Mouse (Mus musculus): Measurements from ENCODE around the gene Tmeff1.
A peak's percentile ranks its signal among the peaks of the same experiment; 100 is the strongest.

Gene Tmeff1

DNA sequence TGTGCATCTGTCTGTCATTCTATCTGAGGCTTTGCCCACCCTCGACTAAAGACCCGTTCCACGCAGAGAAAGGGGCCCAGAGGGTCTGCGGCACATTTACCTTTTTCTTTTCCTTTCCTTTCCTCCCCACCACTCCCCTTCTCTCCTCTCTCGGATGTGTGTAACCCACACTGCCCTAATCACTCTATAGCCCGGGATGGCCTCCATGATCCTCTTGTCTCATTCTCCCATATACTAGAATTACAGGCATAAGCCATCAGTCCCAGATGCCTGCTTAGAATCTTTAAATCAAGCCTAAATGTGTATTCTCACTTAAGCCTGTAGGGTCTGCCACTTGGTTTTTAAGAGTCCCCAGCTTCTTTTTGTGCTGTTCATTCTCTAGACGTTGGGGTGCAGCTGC lies 8.6 kb upstream of the Tmeff1 start:
- DNase-seq: no peak

DNA sequence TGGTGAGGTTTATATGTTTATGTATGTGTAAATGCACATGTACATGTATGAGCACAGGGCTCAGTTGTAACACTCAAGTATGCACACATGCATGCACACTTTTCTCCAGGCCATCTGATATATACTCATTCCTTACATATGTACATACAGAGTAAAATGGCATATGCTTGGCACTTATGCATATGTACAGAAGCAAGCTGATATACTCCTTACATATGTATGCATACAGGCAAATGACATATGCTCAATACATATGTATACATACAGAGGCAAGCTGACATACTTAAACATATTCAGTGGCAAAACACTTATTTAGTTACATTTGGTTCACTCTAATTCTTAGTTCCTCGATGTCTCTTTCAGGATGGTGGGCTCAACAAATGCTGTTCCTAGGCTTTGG lies 7.1 kb upstream of the Tmeff1 start:
- DNase-seq: no peak

DNA sequence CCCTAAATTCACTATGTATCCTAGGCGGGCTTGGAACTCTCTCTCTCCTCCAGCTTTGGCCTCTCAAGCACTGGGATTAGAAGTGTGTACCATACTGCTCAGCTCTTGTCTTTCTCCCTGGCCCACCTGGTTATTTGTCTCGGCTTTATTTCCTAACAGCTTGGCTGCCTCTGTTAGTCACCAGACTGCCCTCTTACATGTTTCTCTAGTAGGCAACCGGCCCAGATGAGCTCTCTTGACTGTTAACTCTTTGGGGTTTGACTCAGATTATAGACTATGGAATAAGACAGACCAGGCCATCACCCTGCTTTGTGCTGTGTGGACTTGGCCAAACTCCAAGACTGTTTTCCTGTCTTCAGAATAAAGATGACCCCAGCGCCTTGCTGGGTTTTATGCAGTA lies 6.6 kb upstream of the Tmeff1 start:
- DNase-seq: no peak

DNA sequence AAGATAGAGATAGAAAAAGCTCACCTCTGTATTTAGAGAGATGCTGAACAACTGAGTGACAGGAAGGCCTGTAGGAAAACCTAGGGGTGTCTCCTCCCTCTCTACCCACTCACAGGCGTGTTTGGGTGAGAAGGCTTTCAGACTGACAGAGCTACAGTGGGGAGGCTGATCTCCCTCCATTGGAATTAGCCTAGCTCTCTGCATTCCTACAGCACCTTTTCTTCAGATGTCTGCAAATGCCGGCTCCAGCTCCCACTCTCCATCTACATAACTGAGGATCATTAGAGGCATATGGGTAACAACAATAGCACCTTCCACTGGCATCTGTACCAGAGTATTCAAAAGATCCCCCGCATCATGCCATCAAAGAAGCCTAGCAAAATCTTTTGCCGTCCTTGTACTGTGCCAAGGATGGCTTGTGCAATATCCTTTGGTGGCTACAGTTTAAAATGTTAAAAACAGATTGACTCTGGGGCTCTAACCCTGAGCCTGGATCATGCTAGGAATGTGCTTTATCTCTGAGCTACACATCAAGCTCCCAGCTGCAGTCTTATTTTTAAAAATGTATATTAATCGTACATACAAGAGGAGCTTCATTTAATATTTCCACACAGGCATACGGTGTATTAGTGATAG lies 5.4 kb upstream of the Tmeff1 start:
- peak; percentile 34 for DNase-seq

DNA sequence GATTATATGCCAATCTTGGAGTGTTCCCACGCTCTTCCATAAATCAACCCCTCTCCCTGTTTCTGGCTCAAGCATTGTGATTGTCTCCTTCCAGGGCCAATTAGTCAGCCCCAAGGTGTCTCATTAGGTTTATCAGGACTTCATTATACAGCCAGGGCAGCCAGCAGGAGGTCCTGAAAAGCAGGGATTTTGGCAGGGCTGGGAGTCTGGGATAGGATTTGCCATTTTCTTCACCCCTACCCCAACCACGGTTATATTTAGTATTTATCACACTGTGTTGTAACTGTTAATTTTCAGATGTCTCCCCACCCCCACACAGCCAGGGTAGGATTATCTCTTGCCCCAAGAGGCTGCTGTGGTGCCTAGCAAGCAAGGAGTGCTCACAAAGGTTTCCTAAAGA lies 3.8 kb upstream of the Tmeff1 start:
- no peak for DNase-seq

DNA sequence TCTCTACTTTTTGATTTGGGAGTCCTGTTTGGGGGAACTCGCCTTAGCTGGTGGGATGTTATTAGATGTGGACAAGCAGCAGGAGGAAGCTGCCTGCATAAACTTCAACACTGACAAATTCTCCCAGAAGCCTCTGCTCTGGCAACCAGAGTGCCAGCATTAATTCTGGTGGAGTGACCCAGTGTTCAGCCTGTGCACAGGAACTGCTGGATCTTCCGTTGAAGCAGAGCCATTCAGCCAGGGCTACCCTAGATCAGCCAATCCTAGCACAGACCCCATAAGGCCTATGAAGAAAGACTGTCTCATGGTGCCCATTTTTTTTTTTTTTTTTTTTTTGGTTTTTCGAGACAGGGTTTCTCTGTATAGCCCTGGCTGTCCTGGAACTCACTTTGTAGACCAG lies 3.0 kb upstream of the Tmeff1 start:
- DNase-seq: no peak

DNA sequence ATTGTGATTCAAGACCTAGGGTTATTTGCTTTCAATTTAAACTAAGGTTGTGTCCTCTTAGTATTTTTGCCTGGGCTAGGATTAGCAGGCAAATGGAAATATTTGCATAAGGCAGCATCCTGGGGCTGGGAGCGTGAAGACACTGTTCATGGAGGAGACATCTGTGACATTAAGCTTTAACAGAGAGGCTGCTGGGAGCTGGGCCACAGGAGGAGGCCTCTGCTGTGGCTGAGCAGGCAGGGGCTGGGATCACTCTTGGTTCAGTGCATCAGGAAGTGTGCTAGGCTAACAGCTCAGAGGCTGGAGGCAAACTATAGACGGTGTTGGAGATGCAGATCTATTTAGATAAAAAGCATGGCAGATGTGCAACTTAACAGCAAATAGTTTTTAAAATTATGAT lies 2.0 kb upstream of the Tmeff1 start:
- DNase-seq: no peak

DNA sequence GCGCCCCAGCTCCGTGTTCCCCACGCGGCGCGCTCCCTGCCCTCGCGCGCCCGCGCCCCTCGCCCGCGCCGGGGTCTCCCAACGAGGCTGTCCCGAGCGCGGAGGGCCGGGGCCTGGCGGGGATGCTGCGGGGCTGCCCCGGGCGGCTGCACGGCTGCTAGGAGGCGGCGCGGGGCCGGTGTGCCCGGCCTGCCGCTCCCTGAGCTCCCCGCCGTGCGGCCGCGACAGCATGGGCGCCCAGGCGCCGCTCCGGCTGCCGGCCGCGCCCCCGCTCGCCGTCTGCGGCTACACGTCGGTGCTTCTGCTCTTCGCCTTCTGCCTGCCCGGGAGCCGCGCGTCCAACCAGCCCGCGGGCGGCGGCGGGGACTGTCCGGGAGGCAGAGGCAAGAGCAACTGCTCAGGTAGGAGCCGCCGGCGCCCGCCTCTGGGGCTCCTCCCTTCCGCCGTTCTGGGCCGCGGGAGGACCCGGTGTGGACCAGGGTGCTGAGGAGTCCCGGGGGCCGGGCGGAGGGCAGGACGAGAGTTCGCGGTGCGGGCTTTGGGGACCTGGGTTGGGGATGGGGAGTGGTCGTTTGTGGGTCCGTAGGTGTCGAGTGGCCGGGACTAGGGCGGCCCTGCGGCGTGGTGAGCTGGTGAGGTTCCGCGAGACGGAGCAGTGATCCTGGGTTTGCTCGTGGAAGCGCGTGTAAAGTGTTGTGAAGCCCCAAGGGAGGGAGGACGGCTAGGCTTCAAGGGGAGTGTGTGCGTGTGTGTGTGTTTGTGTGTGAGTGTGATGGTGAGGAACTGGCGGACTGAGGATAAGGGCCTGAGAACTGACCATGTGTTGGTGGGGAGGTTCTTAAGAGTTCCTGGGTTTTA lies 496 bp downstream of the Tmeff1 start:
- peak; percentile 60 for DNase-seq

DNA sequence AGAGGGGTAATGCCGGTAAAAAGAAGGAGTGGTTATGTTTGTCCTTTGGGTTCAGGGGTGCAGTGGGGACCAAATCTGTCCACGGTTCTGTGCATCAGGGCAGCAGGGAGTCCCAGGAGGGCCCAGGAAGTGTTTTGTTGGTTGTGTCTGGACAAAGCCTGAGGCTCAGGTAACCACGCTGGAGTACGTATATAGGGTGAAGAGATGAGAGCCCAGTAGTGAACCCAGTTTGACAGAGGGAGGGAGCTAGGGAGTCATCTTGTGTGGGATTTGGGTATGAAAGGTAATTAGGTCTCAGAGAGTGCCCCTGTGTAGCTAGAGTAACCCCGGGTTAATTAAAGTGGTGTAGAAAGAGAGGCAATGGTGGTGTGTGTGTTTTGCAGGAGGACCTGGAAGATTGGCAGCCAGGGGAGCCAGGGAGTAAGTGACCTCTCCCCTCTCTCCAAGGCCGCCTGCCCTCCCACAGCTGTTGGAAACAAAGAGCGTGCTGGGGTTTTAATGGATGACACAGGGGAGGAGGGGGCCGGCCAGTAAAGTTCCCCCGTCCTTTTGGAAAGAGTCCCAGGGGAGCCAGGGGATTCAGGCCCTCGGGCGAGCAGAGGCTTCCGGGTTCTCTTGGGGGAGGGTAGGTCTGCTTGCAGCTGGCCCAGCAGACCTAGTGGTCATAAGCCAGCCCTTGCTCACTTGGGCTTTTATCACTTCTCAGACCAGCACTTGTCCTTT lies 1.3 kb downstream of the Tmeff1 start:
- peak; percentile 26 for DNase-seq

DNA sequence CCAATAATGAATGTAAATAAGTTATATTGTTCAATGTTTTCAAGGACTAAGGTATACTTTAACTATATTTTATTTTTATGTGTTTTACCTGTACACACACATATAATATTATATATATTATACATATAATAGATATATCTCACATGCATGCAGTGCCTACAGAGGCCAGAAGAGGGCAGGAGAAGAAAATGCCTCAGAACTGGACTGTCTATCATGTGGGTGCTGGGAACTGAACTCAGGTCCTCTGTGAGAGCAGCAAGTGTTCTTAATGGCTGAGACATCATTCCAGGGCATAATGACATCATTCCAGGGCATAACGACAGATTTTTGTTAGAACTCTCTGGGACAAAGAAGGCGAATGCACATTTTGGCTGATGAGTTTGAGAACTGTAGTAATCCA lies 2.6 kb downstream of the Tmeff1 start:
- DNase-seq: no peak

DNA sequence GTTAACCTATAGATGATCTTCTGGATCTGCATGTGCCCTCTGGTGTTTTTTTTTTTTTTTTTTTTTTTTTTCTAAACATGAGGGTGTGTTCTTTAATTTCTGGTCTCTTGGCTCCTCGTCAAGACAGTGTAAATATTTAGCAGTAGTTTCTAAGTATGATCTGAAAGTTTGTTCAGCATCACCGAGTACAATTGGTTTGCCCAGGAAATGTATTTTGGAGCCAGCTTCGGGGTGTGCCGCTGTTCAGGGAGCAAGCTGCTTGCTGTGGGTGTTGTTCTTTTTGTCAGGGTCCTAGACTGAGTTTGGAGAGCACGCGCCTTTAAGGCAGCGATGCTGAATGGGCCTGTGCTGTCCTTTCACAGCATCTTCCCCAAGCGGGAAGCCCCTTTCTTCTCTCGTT lies 3.6 kb downstream of the Tmeff1 start:
- DNase-seq: no peak

DNA sequence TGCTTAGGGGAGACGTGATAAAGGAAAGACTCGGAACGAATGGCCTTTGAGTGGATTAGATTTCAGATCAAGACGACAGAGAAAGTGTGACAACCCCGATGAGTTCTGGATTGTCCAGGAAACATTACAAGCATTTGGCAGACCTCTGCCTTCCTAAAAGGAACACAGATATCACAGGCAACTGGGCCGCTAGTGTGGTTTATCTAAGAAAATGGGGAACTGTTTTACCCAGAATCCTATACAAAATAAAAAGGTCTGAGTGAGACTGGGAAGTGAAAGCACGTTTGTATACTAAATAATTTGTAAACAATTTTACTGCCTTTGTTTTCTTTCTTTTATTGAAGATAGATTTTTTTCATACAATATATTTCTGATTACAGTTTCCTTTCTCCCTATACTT lies 5.9 kb downstream of the Tmeff1 start:
- no peak for DNase-seq

DNA sequence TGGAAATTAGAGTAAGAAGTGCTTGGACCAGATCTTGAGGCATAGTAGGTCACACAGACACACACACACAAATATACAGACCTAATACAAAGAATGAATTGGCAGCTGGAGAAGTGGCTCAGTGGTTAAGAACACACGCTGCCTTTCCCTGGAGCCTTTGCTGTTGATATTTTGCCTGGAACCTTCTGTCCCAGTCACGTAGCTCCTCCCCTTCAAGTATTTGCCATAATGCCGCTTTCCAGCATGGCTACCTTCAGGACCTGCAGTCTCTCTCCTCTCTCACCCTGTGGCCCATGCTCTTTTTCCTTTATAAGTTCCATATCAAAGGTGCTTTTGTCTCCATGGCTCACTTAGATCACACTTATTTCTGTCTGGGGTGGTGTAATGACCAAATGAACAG lies 6.4 kb downstream of the Tmeff1 start:
- DNase-seq: no peak

DNA sequence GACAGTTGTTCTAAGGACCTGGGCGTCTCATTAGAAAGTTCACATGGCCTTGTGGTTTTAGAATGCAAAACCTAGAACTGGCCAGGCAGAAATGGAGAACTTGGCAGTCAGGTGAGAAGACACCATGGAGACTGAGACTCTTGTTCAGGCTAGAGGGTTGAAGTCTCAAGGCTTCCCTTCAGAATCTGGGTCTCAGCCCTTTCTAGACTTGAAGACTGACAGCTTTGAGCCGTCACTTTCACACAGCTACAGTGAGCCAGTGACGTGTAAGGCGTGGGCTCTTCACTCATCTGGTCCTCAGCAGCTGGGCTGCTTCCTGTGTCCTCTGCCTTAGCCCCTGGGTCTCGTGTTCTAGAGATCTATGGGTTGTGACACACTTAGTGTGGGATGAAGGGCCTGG lies 7.4 kb downstream of the Tmeff1 start:
- DNase-seq: no peak

DNA sequence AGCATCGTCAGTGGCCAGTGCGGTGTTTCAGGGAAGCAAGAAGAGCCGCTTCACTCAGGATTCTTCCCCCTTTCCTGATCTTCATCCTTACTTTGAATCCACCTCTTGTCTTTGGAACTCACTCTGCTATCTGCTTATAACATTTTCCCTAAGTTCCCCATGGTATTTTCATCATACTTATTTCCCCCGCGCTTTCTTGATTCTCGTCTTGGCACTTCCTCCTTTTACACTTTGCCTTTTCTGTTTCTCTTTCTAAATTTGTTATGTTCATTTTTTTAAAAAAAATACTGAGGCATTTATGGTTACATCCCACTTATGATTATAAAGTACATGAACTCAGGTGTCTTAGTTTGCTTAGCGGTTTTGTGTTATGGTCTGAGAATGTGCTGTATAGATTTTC lies 7.9 kb downstream of the Tmeff1 start:
- no peak for DNase-seq

DNA sequence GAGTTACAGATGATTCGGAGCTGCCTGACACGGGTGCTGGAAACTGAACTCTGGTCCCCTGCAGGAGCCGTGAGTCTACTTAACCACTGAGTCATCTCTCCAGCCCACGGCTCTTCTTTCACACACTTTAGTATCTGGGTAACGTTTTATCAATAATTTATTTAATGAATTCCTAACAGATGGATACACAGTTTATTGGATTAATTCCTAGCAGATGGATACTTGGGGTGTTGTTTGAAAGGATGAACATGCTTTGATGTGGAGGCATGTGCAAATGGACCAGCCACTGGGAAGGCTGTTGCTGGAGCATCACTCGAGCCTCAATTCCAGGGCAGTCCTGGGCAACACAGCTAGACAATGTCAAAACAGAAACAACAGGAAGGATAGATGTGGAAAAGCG lies 11.1 kb downstream of the Tmeff1 start:
- DNase-seq: no peak

DNA sequence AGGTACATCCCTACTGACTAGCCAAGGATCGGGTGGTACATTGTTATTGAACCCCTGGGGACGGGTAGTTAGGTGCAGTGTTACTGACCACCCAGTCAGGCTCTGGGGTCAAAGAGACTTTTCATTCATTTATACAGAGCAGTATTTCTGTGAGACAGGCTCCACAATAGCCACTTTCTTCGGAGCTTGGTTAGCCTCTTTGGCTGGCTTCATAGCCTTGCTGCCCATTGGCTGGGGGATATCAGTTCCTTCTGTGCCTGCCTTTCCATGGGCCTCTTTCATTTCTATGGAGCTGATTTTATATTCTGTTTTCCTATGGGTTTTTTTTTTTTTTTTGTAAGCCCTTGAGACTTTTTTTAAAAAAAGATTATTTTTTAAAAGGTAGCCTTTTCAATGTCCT lies 20.7 kb downstream of the Tmeff1 start:
- DNase-seq: no peak

DNA sequence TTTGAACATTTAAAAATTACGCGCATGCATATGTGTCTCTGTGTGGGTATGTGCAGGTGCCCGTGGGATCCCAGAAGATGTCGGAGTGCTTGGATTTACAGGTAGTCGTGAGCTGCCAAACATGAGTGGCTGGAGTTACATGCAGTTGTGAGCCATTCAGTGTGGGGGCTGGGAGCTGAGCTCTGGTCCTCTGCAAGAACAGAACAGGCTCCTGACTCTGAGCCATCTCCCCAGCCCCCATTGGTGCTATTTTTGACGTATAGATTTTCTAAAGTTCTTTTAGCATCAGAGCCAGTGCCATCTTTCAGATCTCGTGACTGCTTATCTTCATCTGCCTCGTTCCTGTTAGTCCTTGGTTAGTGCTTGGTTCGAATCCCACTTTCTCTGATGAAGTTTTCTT lies 24.5 kb downstream of the Tmeff1 start:
- DNase-seq: peak; percentile 63

DNA sequence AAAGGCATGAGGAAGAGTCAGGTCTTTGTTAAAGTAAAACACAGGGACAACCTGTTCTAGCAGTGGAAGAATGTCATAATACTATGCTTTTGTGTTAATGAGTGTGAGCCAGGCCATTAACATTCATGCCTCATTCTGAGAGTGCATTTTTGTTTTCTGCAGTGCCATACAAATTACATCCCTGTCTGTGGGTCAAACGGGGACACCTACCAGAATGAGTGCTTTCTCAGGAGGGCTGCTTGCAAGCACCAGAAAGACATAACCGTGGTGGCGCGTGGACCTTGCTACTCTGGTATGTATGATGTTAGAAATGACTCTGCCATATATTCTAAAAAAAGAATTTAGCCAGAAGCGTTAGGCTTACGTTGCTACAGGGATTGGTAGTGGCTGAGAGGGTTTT lies 25.3 kb downstream of the Tmeff1 start:
- no peak for DNase-seq

DNA sequence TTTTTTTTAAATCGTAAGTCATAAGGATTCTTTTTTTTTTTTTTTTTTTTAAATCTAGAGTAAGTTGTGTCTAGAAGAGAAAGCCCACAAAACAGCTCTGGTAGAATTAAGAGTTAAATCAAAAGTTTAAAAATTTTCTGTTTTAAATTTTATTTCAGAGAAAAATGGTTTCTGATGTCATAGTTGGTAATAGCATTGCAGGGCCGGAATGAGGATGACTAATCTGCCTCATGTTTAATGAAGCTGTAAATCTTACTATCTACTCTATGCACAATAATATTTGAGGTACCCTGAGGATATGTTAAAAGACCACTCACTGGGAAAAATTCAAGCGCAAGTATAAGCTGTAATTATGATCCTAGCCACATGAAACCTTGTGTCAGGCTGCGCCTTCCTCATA lies 30.5 kb downstream of the Tmeff1 start:
- no peak for DNase-seq

DNA sequence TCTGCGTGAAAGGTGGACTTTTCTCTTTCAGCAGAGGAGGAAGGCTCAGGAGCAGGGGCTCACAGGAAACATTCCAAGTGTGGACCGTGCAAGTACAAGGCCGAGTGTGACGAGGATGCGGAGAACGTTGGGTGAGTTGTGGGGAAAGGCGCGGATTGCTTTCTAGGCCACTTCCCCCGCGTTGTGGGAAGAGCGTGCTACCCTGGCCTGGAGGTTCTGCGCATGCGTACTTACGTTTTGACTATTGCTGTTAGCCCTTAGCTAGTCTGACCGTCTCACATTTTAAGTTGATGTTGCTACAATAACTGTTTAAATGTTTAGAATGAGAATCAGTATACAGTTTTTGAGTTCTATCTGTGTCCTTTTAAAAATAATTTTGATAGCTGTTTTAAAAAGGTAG lies 32.2 kb downstream of the Tmeff1 start:
- DNase-seq: no peak

DNA sequence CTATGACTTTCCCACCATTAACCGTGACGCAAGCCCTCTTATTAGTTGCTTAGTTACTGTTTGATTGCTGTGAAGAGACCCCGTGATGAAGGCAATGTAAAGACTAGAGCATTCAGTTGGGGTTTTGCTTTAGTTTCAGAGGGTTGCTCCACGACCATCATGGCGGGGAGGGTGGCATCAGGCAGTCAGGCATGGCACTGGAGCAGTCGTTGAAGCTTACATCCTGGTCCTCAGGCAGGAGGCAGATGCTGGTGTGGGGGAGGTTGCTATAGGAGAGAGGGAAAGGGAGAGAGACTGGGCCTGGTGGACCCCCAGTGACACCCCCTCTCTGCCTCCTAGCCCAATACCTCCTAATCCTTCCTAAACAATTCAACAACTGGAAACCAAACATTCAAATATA lies 35.1 kb downstream of the Tmeff1 start:
- no peak for DNase-seq

DNA sequence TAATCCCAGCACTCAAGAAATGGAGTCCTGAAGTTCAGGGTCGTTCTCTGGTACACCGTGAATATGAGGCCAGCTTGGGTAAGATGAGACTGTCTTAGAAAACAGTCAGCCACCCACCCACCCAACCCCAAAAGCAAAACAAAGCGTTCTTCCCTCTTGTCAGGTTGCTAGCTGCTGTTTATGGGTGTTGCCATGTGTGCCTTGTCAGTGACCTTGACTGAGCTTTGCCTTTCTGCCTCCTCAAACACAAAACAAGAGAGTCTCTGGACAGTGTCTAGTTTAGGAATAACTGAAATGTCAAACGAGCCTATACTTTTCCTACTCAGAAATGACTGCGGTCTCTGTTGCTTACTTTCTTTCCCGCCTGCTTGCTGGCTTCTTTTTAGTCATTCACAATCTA lies 37.3 kb downstream of the Tmeff1 start:
- no peak for DNase-seq

DNA sequence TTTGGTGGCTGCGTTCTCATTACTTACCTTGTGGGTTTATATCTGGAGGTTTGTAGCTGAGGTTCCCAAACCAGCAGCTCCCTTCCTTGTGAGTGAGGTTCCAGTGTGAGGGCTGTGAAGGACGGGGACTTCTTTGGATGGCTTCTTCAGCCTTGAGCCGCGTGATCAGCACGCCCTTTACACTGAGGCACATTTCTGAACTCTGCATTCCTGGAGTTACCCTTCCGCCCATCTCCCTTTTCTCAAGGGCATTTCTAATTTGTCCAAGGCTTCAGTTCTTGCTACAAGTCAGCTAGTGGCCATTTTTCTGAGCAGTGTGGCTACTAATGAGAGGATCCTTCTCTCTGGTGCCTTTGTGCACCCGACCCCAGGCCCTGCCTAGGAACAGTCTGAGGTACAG lies 38.0 kb downstream of the Tmeff1 start:
- DNase-seq: no peak
